Mouse (Mus musculus) ES-Bruce4 (cell line): ENCODE measurements at regions not wholly inside any gene's neighbourhood (a gene's known extent, or its start where the extent isn't known, plus 50 kb on each side); places are given as distances from the start of the nearest gene placed in this dataset.

Source experiments
- CTCF ChIP-seq: IDR thresholded peaks from one replicate; pipeline ENCODE4 v1.8.1; 2011; ENCODE audit warnings: low read depth, low read length
- EP300 ChIP-seq: IDR thresholded peaks from 2 replicates; pipeline ENCODE4 v1.6.1; 2011; ENCODE audit warnings: low read depth, low read length; ENCODE audit not compliant: insufficient read depth
- POLR2A ChIP-seq: IDR thresholded peaks from one replicate; pipeline ENCODE4 v1.8.1; 2011; ENCODE audit warnings: low read length; ENCODE audit not compliant: insufficient read depth

- TF ChIP-seq POLR2A = no peak
- no peak for TF ChIP-seq EP300
- TF ChIP-seq CTCF = no peak
These were observed 199.6 kb downstream of the Dcdc2c start for GRCm38 (mm10) chr12:28352571-28352970.
